Comparison of ENCODE assay signal across 10 mouse cellular contexts in the genomic region with DNA sequence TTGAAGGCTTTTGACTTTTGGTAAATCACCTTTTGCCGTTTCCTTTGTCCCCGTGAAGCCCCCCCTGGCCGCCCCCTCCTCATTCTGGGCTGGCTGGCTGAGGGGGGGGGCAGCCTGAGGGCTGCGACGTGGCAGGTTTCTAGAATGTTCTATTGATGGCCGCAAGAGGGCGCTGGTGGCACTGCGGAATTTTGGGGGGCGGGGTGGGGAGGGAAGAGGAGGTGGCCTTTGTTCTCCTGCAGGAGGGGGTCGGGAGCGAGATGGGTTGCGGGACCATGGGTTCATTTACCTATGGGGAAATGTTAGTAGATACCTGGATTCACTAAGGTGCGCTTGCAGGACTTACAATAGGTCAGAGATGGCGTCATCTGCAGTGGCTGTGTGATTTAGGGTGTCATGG. TPM values are rescaled to one million over a fixed set of nuclear protein-coding genes. Genes with fewer than 3 reads are reported as not detected.
DNase-seq lines count a peak whose midpoint lies in the region; ATAC-seq and TF ChIP-seq lines count a peak whose summit lies in the region.
"Had no signal": no experiment of that assay in that cellular context is flagged by ENCODE, and none has a peak within 500 bp of the region (broad histone marks: within the 10 kb centered on the region; RNA-seq: fewer than 3 reads in every experiment).

No protein-coding gene starts in this region.

- H3K27ac ChIP-seq in gastrocnemius, adult 2 months = peak overlapping the region; percentile 50; the same call in 1 of the 2 replicates
- peak overlapping the region; percentile 88 for H3K27ac ChIP-seq in forebrain, postnatal 0 days (ENCODE audit: low read depth, low read length)
- H3K27ac ChIP-seq in liver, embryonic 15.5 days (replicated peaks) = peak overlapping the region; percentile 41; the same call in 1 of the 2 replicates

- 51% methylated on average over 14 of the region's 14 CpGs for WGBS in forebrain, postnatal 0 days
- 44% methylated on average over 14 of the region's 14 CpGs for WGBS in liver, embryonic 15.5 days (ENCODE audit: insufficient replicate concordance)

- H3K4me1 ChIP-seq in forebrain, postnatal 0 days (ENCODE audit: insufficient read depth) = no peaks in the 10 kb centered on the region
- peaks cover 9% of the 10 kb centered on the region; the same call in 1 of the 2 replicates for H3K4me1 ChIP-seq in liver, embryonic 15.5 days (replicated peaks)

- intact Hi-C loops in gastrocnemius, adult 2 months (cut with DNase I) = no loop called here
- intact Hi-C loops in gastrocnemius, postnatal 36 days (cut with DNase I) = no loop called here

- peak overlapping the region; percentile 67 for H3K4me3 ChIP-seq in gastrocnemius, adult 2 months
- H3K4me3 ChIP-seq in forebrain, postnatal 0 days (ENCODE audit: low read depth, low read length) = peak overlapping the region; percentile 52
- H3K4me3 ChIP-seq in liver, embryonic 15.5 days (replicated peaks) = peak overlapping the region; percentile 41

- peak; percentile 25 for DNase-seq in gastrocnemius, adult 2 months
- no peak for DNase-seq in gastrocnemius, postnatal 36 days
- DNase-seq in right cerebral cortex, postnatal 4 days = peak; percentile 75
- no peak for DNase-seq in right cerebral cortex, postnatal 25 days
- DNase-seq in forebrain, postnatal 0 days = peak; percentile 80
- no peak for DNase-seq in ovary, postnatal 36 days (ENCODE audit: low spot score)
- DNase-seq in urinary bladder, postnatal 25 days (ENCODE audit: low spot score) = no peak

- H3K4me2 ChIP-seq in forebrain, postnatal 0 days (ENCODE audit: low read depth) = peak overlapping the region; percentile 49
- no peak overlapping the region for H3K4me2 ChIP-seq in liver, embryonic 15.5 days

- H3K9me3 ChIP-seq in forebrain, postnatal 0 days (ENCODE audit: low read length) = 0 out of 2 replicates have a peak, but pooled peaks cover 10% of the 10 kb centered on the region
- peaks cover 7% of the 10 kb centered on the region; the same call in 1 of the 2 replicates for H3K9me3 ChIP-seq in liver, embryonic 15.5 days (replicated peaks)

- TF ChIP-seq CTCF in gastrocnemius, adult 2 months (IDR thresholded peaks at IDR 0.05) = peak; percentile 41
- peak; percentile 70 for TF ChIP-seq CTCF in forebrain, postnatal 0 days (IDR thresholded peaks at IDR 0.05; ENCODE audit: low read depth)

- peak overlapping the region; percentile 71 for H3K9ac ChIP-seq in forebrain, postnatal 0 days
- no peak overlapping the region for H3K9ac ChIP-seq in liver, embryonic 15.5 days

- no peaks in the 10 kb centered on the region for H3K27me3 ChIP-seq in forebrain, postnatal 0 days (ENCODE audit: insufficient read depth, low read length)
- peaks cover 34% of the 10 kb centered on the region for H3K27me3 ChIP-seq in liver, embryonic 15.5 days
- H3K27me3 ChIP-seq: CH12.LX had no signal

- peaks cover 10% of the 10 kb centered on the region; the same call in 1 of the 2 replicates for H3K36me3 ChIP-seq in forebrain, postnatal 0 days (ENCODE audit: insufficient read depth)
- H3K36me3 ChIP-seq in liver, embryonic 15.5 days (replicated peaks) = no peaks in the 10 kb centered on the region

- no peak for ATAC-seq in forebrain, postnatal 0 days
- no peak for ATAC-seq in liver, embryonic 15.5 days (ENCODE audit: insufficient read depth)

RNA-seq across cellular contexts. Expression of gene Rtl1, which starts 58.1 kb away (rescaled TPM):
- not detected for total RNA-seq in gastrocnemius, adult 2 months (2021)
- not detected for total RNA-seq in gastrocnemius, postnatal 36 days (2021)
- total RNA-seq in forebrain, postnatal 0 days (2014; rRNA removed) = 0.23 and 0.57 TPM in 2 replicates
- 0.10 and 0.30 TPM in 2 replicates for polyA plus RNA-seq in forebrain, postnatal 0 days (2015; fragmentation: Nextera tagmentation; extraction: Ambion mirVana)
- 0.67 and 0.81 TPM in 2 replicates for polyA plus RNA-seq in liver, embryonic 15.5 days (2015; fragmentation: Nextera tagmentation; extraction: Ambion mirVana)
- total RNA-seq: CH12.LX; hematopoietic stem cell, adult 5-6 weeks had no signal

Comparison
In these comparisons a context has a peak if more than half of its experiments do, and no peak if none do; other contexts are left out.
1. DNase-seq: peak in gastrocnemius, adult 2 months (single experiment), right cerebral cortex, postnatal 4 days (single experiment) and forebrain, postnatal 0 days (single experiment); none in gastrocnemius, postnatal 36 days (0 of 2), right cerebral cortex, postnatal 25 days (single experiment), ovary, postnatal 36 days (single experiment) and urinary bladder, postnatal 25 days (single experiment).
2. Peak in every context shown above with its lines, with median percentiles within 50 percentile points of each other: H3K27ac ChIP-seq and H3K4me3 ChIP-seq.